Mouse (Mus musculus) stomach, postnatal 0 days (tissue): Measurements from ENCODE around the gene Pelp1. TPM values are rescaled to one million over a fixed set of nuclear protein-coding genes. Genes with fewer than 3 reads are reported as not detected.

Source experiments
- ATAC-seq: fragments of 200-750 bp; cut with Nextera tagmentation; 2 replicates; pipeline ENCODE4 v1.8.0; 2017; ENCODE audit not compliant: low FRiP score, low TSS enrichment
- DNase-seq: peaks from one replicate; pipeline ENCODE4 v3.0.0-alpha.2; 2016; ENCODE audit warnings: low spot score
- H3K27ac ChIP-seq: fragments of 300-500 bp; sonication (generic); replicated peaks from 2 replicates; pipeline ENCODE4 v1.5.1; 2014; ENCODE audit warnings: mild to moderate bottlenecking, control low read depth
- H3K27me3 ChIP-seq: fragments of 300-500 bp; sonication (generic); 2 replicates; pipeline ENCODE4 v1.6.1; 2014; ENCODE audit warnings: low read length; ENCODE audit not compliant: control insufficient read depth, insufficient read depth
- H3K36me3 ChIP-seq: fragments of 300-500 bp; sonication (generic); 2 replicates; pipeline ENCODE4 v1.6.1; 2014; ENCODE audit warnings: low read length, mixed read lengths; ENCODE audit not compliant: control insufficient read depth, insufficient read depth
- H3K4me1 ChIP-seq: fragments of 300-500 bp; sonication (generic); replicated peaks from 2 replicates; pipeline ENCODE4 v1.6.1; 2014; ENCODE audit warnings: antibody characterized with exemption; ENCODE audit not compliant: control insufficient read depth, insufficient read depth
- H3K4me2 ChIP-seq: fragments of 300-500 bp; sonication (generic); replicated peaks from 2 replicates; pipeline ENCODE4 v1.6.1; 2014; ENCODE audit warnings: low read depth, mild to moderate bottlenecking, control low read depth, moderate library complexity
- H3K4me3 ChIP-seq: fragments of 300-500 bp; sonication (generic); 2 replicates; pipeline ENCODE4 v1.5.1; 2014; ENCODE audit warnings: low read depth, low read length, control low read depth
- H3K9ac ChIP-seq: fragments of 300-500 bp; sonication (generic); 2 replicates; pipeline ENCODE4 v1.6.1; 2014; ENCODE audit warnings: mild to moderate bottlenecking, low read length, control low read depth, mixed read lengths
- H3K9me3 ChIP-seq: fragments of 300-500 bp; sonication (generic); 2 replicates; pipeline ENCODE4 v1.6.1; 2016; ENCODE audit warnings: low read length; ENCODE audit not compliant: control insufficient read depth
- CTCF ChIP-seq: IDR thresholded peaks from 2 replicates; pipeline ENCODE4 v1.5.1; 2016; ENCODE audit warnings: antibody characterized with exemption, low read depth, mild to moderate bottlenecking, moderate library complexity
- EP300 ChIP-seq: optimal IDR thresholded peaks from 2 replicates; pipeline ENCODE3; 2016; ENCODE audit warnings: antibody characterized with exemption
- WGBS: fragments of 180-500 bp; shearing (Covaris S2); extraction: QIAGEN DNeasy Blood & Tissue Kit; methylation state at CpG from one replicate; pipeline ENCODE4 v1.1.7; 2014; 5-methylcytosine and 5-hydroxymethylcytosine counted together
- microRNA-seq: library from miRNA; unstranded; fragments of <30 nt; microRNA quantifications from one replicate; pipeline ENCODE4, GENCODE M21; 2016
- polyA plus RNA-seq: library from polyadenylated mRNA; unstranded; fragments of >200 nt; fragmentation: Nextera tagmentation; extraction: Ambion mirVana; gene quantifications from 2 replicates; pipeline ENCODE4 v1.2.1, GENCODE M21; 2015

Pelp1 gene
- polyA plus RNA-seq, 1 experiment from 2014 or later = 10.4 TPM

- H3K27me3 ChIP-seq = no peaks in the 10 kb centered on the region
- no peak within 1 kb of the TSS for H3K9ac ChIP-seq
- under 1% methylated on average over 19 of the region's 19 CpGs for WGBS
- peak within 1 kb of the TSS; percentile 54 for H3K4me2 ChIP-seq
- no peaks in the 10 kb centered on the region for H3K36me3 ChIP-seq
- DNase-seq (no peak), ATAC-seq (no peak)
- H3K27ac ChIP-seq = no peak within 1 kb of the TSS
- H3K9me3 ChIP-seq = no peaks in the 10 kb centered on the region
- peaks cover 4% of the 10 kb centered on the region for H3K4me1 ChIP-seq
- TF ChIP-seq CTCF (no peak), EP300 (no peak)
- H3K4me3 ChIP-seq = peak within 1 kb of the TSS; percentile 32
These were observed 58.0 kb downstream of the Pelp1 start, which contains the start of gene Alox15 for GRCm38 (mm10) chr11:70351868-70352267. TSS of gene Alox15 (minus strand) at chr11:70352031.

- no peak overlapping the region for H3K4me3 ChIP-seq
- H3K27ac ChIP-seq = no peak overlapping the region
- ATAC-seq (no peak), DNase-seq (no peak)
- H3K36me3 ChIP-seq = no peaks in the 10 kb centered on the region
- 81% methylated on average over 9 of the region's 9 CpGs for WGBS
- H3K27me3 ChIP-seq = no peaks in the 10 kb centered on the region
- H3K4me1 ChIP-seq = peaks cover 4% of the 10 kb centered on the region
- TF ChIP-seq CTCF (no peak), EP300 (no peak)
- no peaks in the 10 kb centered on the region for H3K9me3 ChIP-seq
- no peak overlapping the region for H3K9ac ChIP-seq
- no peak overlapping the region for H3K4me2 ChIP-seq
These were observed 61.2 kb downstream of the Pelp1 start for GRCm38 (mm10) chr11:70348630-70349029.

GRCm38 (mm10) chr11:70347861-70348260 is 62.0 kb downstream of the Pelp1 start:
- no peak overlapping the region for H3K27ac ChIP-seq
- no peak overlapping the region for H3K9ac ChIP-seq
- 77% methylated on average over 10 of the region's 10 CpGs for WGBS
- H3K9me3 ChIP-seq = no peaks in the 10 kb centered on the region
- H3K4me3 ChIP-seq = no peak overlapping the region
- no peaks in the 10 kb centered on the region for H3K36me3 ChIP-seq
- no peaks in the 10 kb centered on the region for H3K27me3 ChIP-seq
- no peak for DNase-seq
- peaks cover 4% of the 10 kb centered on the region for H3K4me1 ChIP-seq
- no peak for ATAC-seq
- H3K4me2 ChIP-seq = no peak overlapping the region
- TF ChIP-seq EP300 (no peak), CTCF (no peak)

- H3K27ac ChIP-seq = no peak overlapping the region
- ATAC-seq = peak; percentile 95
These were observed 64.3 kb downstream of the Pelp1 start for GRCm38 (mm10) chr11:70345546-70345945.

DNA sequence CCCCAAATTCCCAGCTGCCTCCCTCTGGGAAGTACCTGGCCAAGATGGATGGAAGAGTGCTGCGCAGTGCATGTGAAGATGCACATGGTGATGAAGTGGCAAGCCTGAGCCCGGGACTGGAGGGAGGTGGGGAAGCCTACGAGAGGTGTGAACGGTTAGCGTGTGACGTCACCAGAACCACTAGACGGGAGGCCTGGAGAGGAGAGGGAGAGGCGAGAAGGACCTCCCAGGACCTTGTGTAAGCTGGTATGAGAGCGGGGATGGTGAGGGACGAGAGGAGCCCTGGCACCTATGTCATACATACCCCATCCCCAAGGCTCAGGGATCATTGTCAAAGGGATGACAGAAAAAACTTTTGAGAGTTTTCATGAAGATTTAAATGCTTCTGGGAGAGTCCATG is 64.8 kb downstream of the Pelp1 start:
- peak; percentile 35 for ATAC-seq
- WGBS = 70% methylated on average over 10 of the region's 10 CpGs

More at GRCm38 (mm10) chr11:70345546-70345945, 64.3 kb downstream of the Pelp1 start:
- DNase-seq = peak; percentile 74
- no peak for TF ChIP-seq EP300
- TF ChIP-seq CTCF = no peak
- Histone ChIP-seq H3K9ac (no peak overlapping the region), H3K4me2 (no peak overlapping the region), H3K36me3 (no peaks in the 10 kb centered on the region), H3K4me1 (no peaks in the 10 kb centered on the region), H3K4me3 (no peak overlapping the region), H3K27me3 (no peaks in the 10 kb centered on the region), H3K9me3 (no peaks in the 10 kb centered on the region)
- WGBS = 49% methylated on average over 8 of the region's 8 CpGs

More for the DNA sequence above, 64.8 kb downstream of the Pelp1 start:
- Histone ChIP-seq H3K9ac (no peak overlapping the region), H3K27ac (no peak overlapping the region), H3K27me3 (no peaks in the 10 kb centered on the region), H3K9me3 (no peaks in the 10 kb centered on the region), H3K4me3 (no peak overlapping the region), H3K36me3 (no peaks in the 10 kb centered on the region), H3K4me1 (no peaks in the 10 kb centered on the region), H3K4me2 (no peak overlapping the region)
- no peak for TF ChIP-seq CTCF
- TF ChIP-seq EP300 = no peak
- no peak for DNase-seq

Small RNA genes lying within 50 kb of the gene (microRNA-seq; reads per million reads assigned to microRNA genes)
- gene Mir7115 = not detected

Other genes starting within 250 kb of the Pelp1 start
- 2.5 and 3.1 TPM in 2 replicates for gene Slc16a11, start 197.3 kb downstream of the Pelp1 start, polyA plus RNA-seq
- 5.7 and 6.1 TPM in 2 replicates for gene Slc16a13, start 189.0 kb downstream of the Pelp1 start, polyA plus RNA-seq
- 3.2 and 3.6 TPM in 2 replicates for gene Bcl6b, start 180.2 kb downstream of the Pelp1 start, polyA plus RNA-seq
- 81.0 and 83.6 TPM in 2 replicates for gene 0610010K14Rik, start 172.1 kb downstream of the Pelp1 start, polyA plus RNA-seq
- gene Gm21988, start 170.2 kb downstream of the Pelp1 start, polyA plus RNA-seq = 7.5 and 10.1 TPM in 2 replicates
- gene Rnasek, start 170.2 kb downstream of the Pelp1 start, polyA plus RNA-seq = 317 and 326 TPM in 2 replicates
- gene Alox12, start 154.7 kb downstream of the Pelp1 start, polyA plus RNA-seq = 13.8 and 16.5 TPM in 2 replicates
- 0.05 and 0.17 TPM in 2 replicates for gene Alox12e, start 87.4 kb downstream of the Pelp1 start, polyA plus RNA-seq
- gene Alox15, start 58.0 kb downstream of the Pelp1 start, polyA plus RNA-seq = 3.2 and 12.3 TPM in 2 replicates
- gene Arrb2, start 22.6 kb upstream of the Pelp1 start, polyA plus RNA-seq = 9.0 and 9.5 TPM in 2 replicates
- gene Med11, start 41.9 kb upstream of the Pelp1 start, polyA plus RNA-seq = 27.4 and 28.6 TPM in 2 replicates
- gene Zmynd15, start 49.4 kb upstream of the Pelp1 start, polyA plus RNA-seq = 0.62 and 0.86 TPM in 2 replicates
- gene Cxcl16, start 50.0 kb upstream of the Pelp1 start, polyA plus RNA-seq = 15.8 and 18.1 TPM in 2 replicates
- gene Tm4sf5, start 95.2 kb upstream of the Pelp1 start, polyA plus RNA-seq = 91.8 and 104 TPM in 2 replicates
- gene Vmo1, start 104.6 kb upstream of the Pelp1 start, polyA plus RNA-seq = 0.15 and 0.36 TPM in 2 replicates
- 0.32 and 0.40 TPM in 2 replicates for gene Gltpd2, start 109.2 kb upstream of the Pelp1 start, polyA plus RNA-seq
- gene Psmb6, start 115.3 kb upstream of the Pelp1 start, polyA plus RNA-seq = 516 and 537 TPM in 2 replicates
- not detected in 2 replicates for gene Gm40193, start 122.9 kb upstream of the Pelp1 start, polyA plus RNA-seq
- gene Pld2, start 130.0 kb upstream of the Pelp1 start, polyA plus RNA-seq = 16.2 and 17.7 TPM in 2 replicates
- 8.5 and 10.2 TPM in 2 replicates for gene Mink1, start 152.8 kb upstream of the Pelp1 start, polyA plus RNA-seq
- gene 4930544D05Rik, start 205.8 kb upstream of the Pelp1 start, polyA plus RNA-seq = not detected in 2 replicates
- not detected in 2 replicates for gene Chrne, start 209.2 kb upstream of the Pelp1 start, polyA plus RNA-seq
- gene Gp1ba, start 229.1 kb upstream of the Pelp1 start, polyA plus RNA-seq = 0.06 and 0.07 TPM in 2 replicates
- 62.8 and 70.5 TPM in 2 replicates for gene Rnf167, start 237.2 kb upstream of the Pelp1 start, polyA plus RNA-seq
- gene Slc25a11, start 237.4 kb upstream of the Pelp1 start, polyA plus RNA-seq = 120 and 121 TPM in 2 replicates
- gene Pfn1, start 244.6 kb upstream of the Pelp1 start, polyA plus RNA-seq = 1,446 and 1,550 TPM in 2 replicates
- 9.6 and 10.8 TPM in 2 replicates for gene Eno3, start 247.2 kb upstream of the Pelp1 start, polyA plus RNA-seq